Mouse (Mus musculus) adrenal gland, postnatal 4 days (tissue): Measurements from ENCODE around the gene Chit1. TPM values are rescaled to one million over a fixed set of nuclear protein-coding genes. Genes with fewer than 3 reads are reported as not detected.

ENCODE experiments used
- DNase-seq, 2 experiments: peaks; one replicate each; pipeline ENCODE4 v3.0.0; 2021 to 2022; ENCODE audit warnings: low spot score in 2 of 2, mixed read lengths in 2 of 2
- total RNA-seq, 2 experiments: library from RNA; stranded (reverse); gene quantifications; 2 replicates each; pipeline ENCODE4 v1.2.3; 2021

Gene Chit1
- total RNA-seq, 2 experiments from 2014 or later = not detected

- DNase-seq = peak; percentile 94 to 96
Observed at GRCm38 (mm10) chr1:134078802-134079476, 32.1 kb upstream of the Chit1 start, which contains the start of gene Btg2. Gene Btg2 (minus strand): TSS chr1:134079120.

GRCm38 (mm10) chr1:134079477-134080163 lies 31.4 kb upstream of the Chit1 start:
- DNase-seq = no peak

- DNase-seq = no peak
Observed at GRCm38 (mm10) chr1:134080406-134080805, 30.6 kb upstream of the Chit1 start.

- DNase-seq = no peak
Observed at GRCm38 (mm10) chr1:134080881-134081450, 30.1 kb upstream of the Chit1 start.

GRCm38 (mm10) chr1:134082987-134083516 lies 28.0 kb upstream of the Chit1 start:
- peak in 1 of 2 experiments; percentile 46 for DNase-seq

- no peak for DNase-seq
Observed at GRCm38 (mm10) chr1:134083676-134084075, 27.4 kb upstream of the Chit1 start.

GRCm38 (mm10) chr1:134084128-134084527 lies 26.9 kb upstream of the Chit1 start:
- DNase-seq = no peak

- no peak for DNase-seq
Observed at GRCm38 (mm10) chr1:134086017-134086416, 25.0 kb upstream of the Chit1 start.

GRCm38 (mm10) chr1:134086811-134087398 lies 24.1 kb upstream of the Chit1 start:
- DNase-seq = no peak

GRCm38 (mm10) chr1:134089074-134089473 lies 22.0 kb upstream of the Chit1 start:
- no peak for DNase-seq

GRCm38 (mm10) chr1:134091851-134092250 lies 19.2 kb upstream of the Chit1 start:
- no peak for DNase-seq

- no peak for DNase-seq
Observed at GRCm38 (mm10) chr1:134092368-134092767, 18.7 kb upstream of the Chit1 start.

GRCm38 (mm10) chr1:134092852-134093770 lies 17.9 kb upstream of the Chit1 start:
- DNase-seq = peak; percentile 74 to 80

- DNase-seq = no peak
Observed at GRCm38 (mm10) chr1:134093771-134094526, 17.1 kb upstream of the Chit1 start.

- no peak for DNase-seq
Observed at GRCm38 (mm10) chr1:134095033-134095612, 15.9 kb upstream of the Chit1 start.

GRCm38 (mm10) chr1:134095721-134096120 lies 15.3 kb upstream of the Chit1 start:
- no peak for DNase-seq

- no peak for DNase-seq
Observed at GRCm38 (mm10) chr1:134096264-134096934, 14.6 kb upstream of the Chit1 start.

- no peak for DNase-seq
Observed at GRCm38 (mm10) chr1:134097080-134097855, 13.8 kb upstream of the Chit1 start.
